Mouse (Mus musculus) stomach, postnatal 0 days (tissue): ENCODE results near the gene Gm20683. TPM values are rescaled to one million over a fixed set of nuclear protein-coding genes. Genes with fewer than 3 reads are reported as not detected.

Experiments used
- ATAC-seq: fragments of 200-750 bp; cut with Nextera tagmentation; 2 replicates; pipeline ENCODE4 v1.8.0; 2017; ENCODE audit not compliant: low FRiP score, low TSS enrichment
- DNase-seq: peaks from one replicate; pipeline ENCODE4 v3.0.0-alpha.2; 2016; ENCODE audit warnings: low spot score
- H3K27ac ChIP-seq: fragments of 300-500 bp; sonication (generic); replicated peaks from 2 replicates; pipeline ENCODE4 v1.5.1; 2014; ENCODE audit warnings: mild to moderate bottlenecking, control low read depth
- H3K27me3 ChIP-seq: fragments of 300-500 bp; sonication (generic); 2 replicates; pipeline ENCODE4 v1.6.1; 2014; ENCODE audit warnings: low read length; ENCODE audit not compliant: control insufficient read depth, insufficient read depth
- H3K36me3 ChIP-seq: fragments of 300-500 bp; sonication (generic); 2 replicates; pipeline ENCODE4 v1.6.1; 2014; ENCODE audit warnings: low read length, mixed read lengths; ENCODE audit not compliant: control insufficient read depth, insufficient read depth
- H3K4me1 ChIP-seq: fragments of 300-500 bp; sonication (generic); replicated peaks from 2 replicates; pipeline ENCODE4 v1.6.1; 2014; ENCODE audit warnings: antibody characterized with exemption; ENCODE audit not compliant: control insufficient read depth, insufficient read depth
- H3K4me2 ChIP-seq: fragments of 300-500 bp; sonication (generic); replicated peaks from 2 replicates; pipeline ENCODE4 v1.6.1; 2014; ENCODE audit warnings: low read depth, mild to moderate bottlenecking, control low read depth, moderate library complexity
- H3K4me3 ChIP-seq: fragments of 300-500 bp; sonication (generic); 2 replicates; pipeline ENCODE4 v1.5.1; 2014; ENCODE audit warnings: low read depth, low read length, control low read depth
- H3K9ac ChIP-seq: fragments of 300-500 bp; sonication (generic); 2 replicates; pipeline ENCODE4 v1.6.1; 2014; ENCODE audit warnings: mild to moderate bottlenecking, low read length, control low read depth, mixed read lengths
- H3K9me3 ChIP-seq: fragments of 300-500 bp; sonication (generic); 2 replicates; pipeline ENCODE4 v1.6.1; 2016; ENCODE audit warnings: low read length; ENCODE audit not compliant: control insufficient read depth
- CTCF ChIP-seq: IDR thresholded peaks from 2 replicates; pipeline ENCODE4 v1.5.1; 2016; ENCODE audit warnings: antibody characterized with exemption, low read depth, mild to moderate bottlenecking, moderate library complexity
- EP300 ChIP-seq: optimal IDR thresholded peaks from 2 replicates; pipeline ENCODE3; 2016; ENCODE audit warnings: antibody characterized with exemption
- WGBS: fragments of 180-500 bp; shearing (Covaris S2); extraction: QIAGEN DNeasy Blood & Tissue Kit; methylation state at CpG from one replicate; pipeline ENCODE4 v1.1.7; 2014; 5-methylcytosine and 5-hydroxymethylcytosine counted together
- polyA plus RNA-seq: library from polyadenylated mRNA; unstranded; fragments of >200 nt; fragmentation: Nextera tagmentation; extraction: Ambion mirVana; gene quantifications from 2 replicates; pipeline ENCODE4 v1.2.1, GENCODE M21; 2015

Gene Gm20683
- polyA plus RNA-seq, 1 experiment from 2014 or later = 1.8 TPM

DNA sequence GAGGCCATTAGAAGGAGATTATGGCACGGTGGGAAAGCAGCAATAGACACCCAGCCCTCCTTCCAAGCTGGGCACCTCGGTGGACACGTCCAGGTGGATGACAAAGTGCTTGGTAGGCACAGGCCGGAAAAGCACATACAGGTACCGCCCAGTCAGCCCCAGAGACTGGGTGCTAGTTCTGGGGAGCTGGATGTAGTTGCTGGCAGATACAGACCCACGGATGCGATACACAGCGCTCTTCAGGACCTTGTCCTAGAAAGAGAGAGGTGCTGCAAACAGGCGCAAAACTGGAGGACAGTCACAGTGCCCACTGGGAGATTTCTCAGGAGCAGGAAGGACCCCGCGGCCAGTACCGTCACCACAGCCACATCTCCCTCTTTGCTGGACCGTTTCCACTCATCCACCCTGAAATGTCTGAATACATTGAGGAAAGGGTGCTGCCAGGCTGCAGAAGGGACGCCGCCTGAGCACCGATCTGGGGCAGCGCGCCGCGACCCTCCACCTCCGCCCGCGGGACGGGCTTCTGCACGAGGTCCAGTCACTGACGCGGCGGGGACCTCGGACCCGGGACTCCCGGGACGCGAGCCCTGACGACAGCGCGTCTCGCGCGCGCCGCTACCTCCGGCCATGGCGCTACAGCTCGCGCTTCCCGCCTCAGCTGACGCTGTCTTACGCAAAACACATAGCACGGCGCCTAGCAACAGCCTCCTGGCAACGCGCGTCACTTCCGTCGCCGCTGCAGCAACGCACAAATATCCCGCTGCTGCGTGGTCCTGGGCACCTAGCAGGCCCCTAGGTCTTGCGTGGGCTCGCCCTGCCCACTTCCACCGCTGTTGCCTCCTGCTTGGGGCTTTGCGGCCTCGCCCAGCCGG, 19.5 kb upstream of the Gm20683 start, which contains the start of gene Wdr90:
Gene Wdr90, minus strand, starts transcription at position 670 of the 872 bp plus-strand sequence.
- TF ChIP-seq EP300 (no peak), CTCF (peak; percentile 58)
- Histone ChIP-seq H3K4me3 (peak within 1 kb of the TSS; percentile 67), H3K9me3 (no peaks in the 10 kb centered on the region), H3K9ac (peak within 1 kb of the TSS; percentile 79), H3K27ac (peak within 1 kb of the TSS; percentile 77), H3K27me3 (no peaks in the 10 kb centered on the region), H3K36me3 (no peaks in the 10 kb centered on the region), H3K4me2 (peak within 1 kb of the TSS; percentile 91), H3K4me1 (peaks cover 7% of the 10 kb centered on the region)
- ATAC-seq = peak; percentile 85
- DNase-seq = peak; percentile 91
- WGBS = 2% methylated on average over 61 of the region's 65 CpGs

GRCm38 (mm10) chr17:25860229-25860628, 18.7 kb upstream of the Gm20683 start:
- Histone ChIP-seq H3K4me1 (peaks cover 7% of the 10 kb centered on the region), H3K27me3 (no peaks in the 10 kb centered on the region), H3K36me3 (no peaks in the 10 kb centered on the region), H3K9ac (no peak overlapping the region), H3K4me3 (no peak overlapping the region), H3K9me3 (no peaks in the 10 kb centered on the region), H3K27ac (no peak overlapping the region), H3K4me2 (peak overlapping the region; percentile 91)
- 94% methylated on average over 6 of the region's 6 CpGs for WGBS
- TF ChIP-seq CTCF = no peak
- no peak for TF ChIP-seq EP300
- DNase-seq = no peak
- no peak for ATAC-seq

DNA sequence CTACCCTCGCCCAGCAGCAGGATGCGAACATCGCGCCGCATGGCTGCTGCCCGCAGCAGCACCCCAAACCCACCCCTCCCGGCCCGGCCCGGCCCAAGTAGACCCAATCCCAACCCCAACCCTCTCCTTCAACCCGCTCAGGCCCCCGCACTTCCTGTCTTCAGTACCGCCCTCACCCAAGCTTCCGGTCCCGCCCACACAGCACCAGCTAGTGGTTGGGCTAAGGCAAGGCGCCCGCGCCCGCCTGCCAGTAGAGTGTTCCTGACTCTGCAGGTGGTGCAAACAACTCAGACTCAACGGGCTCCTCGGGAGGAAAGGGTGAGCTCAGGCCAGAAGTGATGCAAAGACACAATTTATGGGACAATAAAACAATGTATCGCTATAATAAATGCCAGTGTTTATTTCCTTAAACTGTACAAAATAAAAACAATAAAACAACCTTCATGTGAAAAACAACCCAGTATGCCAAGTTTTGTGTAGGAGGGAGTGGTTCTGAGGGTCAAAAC, 2.9 kb upstream of the Gm20683 start, which contains the start of gene Rhot2:
Gene Rhot2, minus strand, starts transcription at position 456 of the 506 bp plus-strand sequence.
- under 1% methylated on average over 20 of the region's 21 CpGs for WGBS

DNA sequence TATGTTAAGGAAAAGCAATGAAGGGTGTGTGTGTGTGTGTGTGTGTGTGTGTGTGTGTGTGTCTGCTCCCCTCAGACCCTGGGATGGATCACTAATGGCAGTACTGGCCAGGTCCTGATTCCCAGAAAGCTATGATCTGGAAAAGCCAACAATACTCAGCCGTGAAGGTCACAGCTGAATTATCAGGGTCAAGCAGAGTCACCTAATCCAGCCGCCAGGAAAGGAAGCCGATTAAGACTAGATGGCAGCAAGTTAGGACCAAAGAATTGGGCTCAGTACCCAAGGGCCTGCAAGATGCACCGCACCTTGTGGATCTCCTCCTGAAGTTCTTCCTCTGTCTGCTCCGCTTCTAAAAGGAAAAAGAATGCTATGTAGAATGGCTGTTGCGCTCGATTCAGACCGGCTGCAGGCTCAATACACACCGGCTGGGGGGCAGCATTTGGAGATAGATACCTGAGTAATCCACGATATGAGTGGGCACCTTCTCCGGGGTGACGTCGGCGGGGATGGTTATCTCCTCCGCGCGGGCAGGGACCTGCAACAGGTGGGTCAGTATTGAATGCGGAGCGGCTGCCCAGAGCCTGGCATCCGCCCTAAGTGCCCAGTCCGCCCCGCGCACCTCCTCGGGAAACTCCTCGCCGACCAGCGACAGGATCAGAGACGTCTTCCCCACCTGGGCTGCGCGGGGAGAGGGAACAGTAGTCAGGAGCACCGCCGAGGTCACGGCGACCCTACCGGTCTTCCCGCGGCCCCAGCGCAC, 2.3 kb upstream of the Gm20683 start:
- Histone ChIP-seq H3K36me3 (peaks cover 29% of the 10 kb centered on the region), H3K27me3 (no peaks in the 10 kb centered on the region), H3K9ac (peak overlapping the region; percentile 86), H3K4me2 (peak overlapping the region; percentile 92), H3K27ac (peak overlapping the region; percentile 87), H3K4me3 (peak overlapping the region; percentile 83), H3K9me3 (no peaks in the 10 kb centered on the region), H3K4me1 (no peaks in the 10 kb centered on the region; the same call in 1 of the 2 replicates)
- 2% methylated on average over 32 of the region's 38 CpGs for WGBS
- ATAC-seq (peak; percentile 24), DNase-seq (no peak)
- no peak for TF ChIP-seq CTCF
- TF ChIP-seq EP300 = no peak

More for the DNA sequence above, 2.9 kb upstream of the Gm20683 start, which contains the start of gene Rhot2:
- peak; percentile 94 for ATAC-seq
- Histone ChIP-seq H3K9me3 (no peaks in the 10 kb centered on the region), H3K4me2 (peak within 1 kb of the TSS; percentile 92), H3K27ac (peak within 1 kb of the TSS; percentile 87), H3K4me3 (peak within 1 kb of the TSS; percentile 83), H3K4me1 (no peaks in the 10 kb centered on the region; the same call in 1 of the 2 replicates), H3K9ac (peak within 1 kb of the TSS; percentile 86), H3K27me3 (no peaks in the 10 kb centered on the region), H3K36me3 (peaks cover 24% of the 10 kb centered on the region)
- peak; percentile 98 for DNase-seq
- no peak for TF ChIP-seq EP300
- TF ChIP-seq CTCF = peak; percentile 83

DNA sequence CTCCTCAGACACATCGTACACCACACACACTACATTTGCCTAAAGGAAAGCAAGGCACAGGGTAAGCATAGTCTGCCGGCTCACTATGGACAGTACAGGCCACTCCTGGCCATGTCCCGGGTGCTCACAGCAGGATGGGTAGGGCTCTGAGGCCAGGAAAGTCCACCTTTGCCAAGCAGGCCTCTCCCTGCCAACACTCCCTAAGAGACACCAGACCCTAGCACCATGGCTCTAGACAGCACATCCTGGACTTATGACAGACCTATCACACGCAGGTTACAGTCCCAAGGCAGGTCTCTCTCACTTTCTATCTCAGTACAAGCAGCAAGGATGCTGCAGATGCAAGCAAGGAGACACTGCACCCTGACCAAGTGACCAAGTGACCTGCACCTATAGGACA, 1.6 kb upstream of the Gm20683 start:
- Histone ChIP-seq H3K36me3 (peaks cover 29% of the 10 kb centered on the region), H3K4me1 (no peaks in the 10 kb centered on the region; the same call in 1 of the 2 replicates), H3K27me3 (no peaks in the 10 kb centered on the region), H3K9ac (peak overlapping the region; percentile 86), H3K27ac (no peak overlapping the region), H3K4me3 (peak overlapping the region; percentile 83), H3K9me3 (no peaks in the 10 kb centered on the region), H3K4me2 (peak overlapping the region; percentile 20)
- no peak for ATAC-seq
- TF ChIP-seq CTCF (no peak), EP300 (no peak)
- DNase-seq = no peak
- WGBS = 78% methylated on average over 4 of the region's 4 CpGs
